Mouse (Mus musculus) MEL (cell line): ENCODE data around the gene Rgs12. TPM values are rescaled to one million over a fixed set of nuclear protein-coding genes. Genes with fewer than 3 reads are reported as not detected.

ENCODE experiments used
- DNase-seq: peaks from one replicate; pipeline ENCODE4 v3.0.0; 2011; ENCODE audit warnings: low read depth, low spot score
- H3K27ac ChIP-seq: 2 replicates; pipeline ENCODE4 v1.5.1; 2012; ENCODE audit warnings: low read depth, mild to moderate bottlenecking, control low read depth, low read length, moderate library complexity; ENCODE audit not compliant: control insufficient read depth
- H3K27me3 ChIP-seq, 2 experiments: fragments of 150-350 bp in 1 of 2; sonication (generic) in 1 of 2; 2 replicates each; pipeline ENCODE4 v1.6.1; 2012; ENCODE audit warnings: low read length in 2 of 2, mild to moderate bottlenecking in 2 of 2, improper control_type of control experiment in 1 of 2, moderate library complexity in 1 of 2; ENCODE audit not compliant: insufficient read depth in 2 of 2, control insufficient read depth in 1 of 2
- H3K36me3 ChIP-seq, 2 experiments: 2 replicates each; pipeline ENCODE4 v1.6.1; 2012 to 2014; ENCODE audit warnings: low read length in 2 of 2, improper control_type of control experiment in 1 of 2, inconsistent platforms in 1 of 2, mild to moderate bottlenecking in 1 of 2; ENCODE audit not compliant: insufficient read depth in 2 of 2, control insufficient read depth in 1 of 2
- H3K4me1 ChIP-seq, 2 experiments: fragments of 150-350 bp in 1 of 2; sonication (generic) in 1 of 2; 2 replicates each; pipeline ENCODE4 v1.6.1; 2012; ENCODE audit warnings: low read length in 2 of 2, improper control_type of control experiment in 1 of 2, mild to moderate bottlenecking in 1 of 2; ENCODE audit not compliant: insufficient read depth in 2 of 2, control insufficient read depth in 1 of 2
- H3K4me3 ChIP-seq, 2 experiments: fragments of 150-350 bp in 1 of 2; sonication (generic) in 1 of 2; 2 replicates each; pipeline ENCODE4 v1.5.1; 2012; ENCODE audit warnings: low read depth in 2 of 2, low read length in 2 of 2, mild to moderate bottlenecking in 2 of 2, moderate library complexity in 2 of 2, control low read depth in 1 of 2, improper control_type of control experiment in 1 of 2; ENCODE audit not compliant: control insufficient read depth in 1 of 2, insufficient read depth in 1 of 2
- H3K79me2 ChIP-seq: 2 replicates; pipeline ENCODE4 v1.6.1; 2012; ENCODE audit warnings: mild to moderate bottlenecking, low read length, moderate library complexity; ENCODE audit not compliant: control insufficient read depth, poor library complexity, insufficient read depth
- H3K9ac ChIP-seq: 2 replicates; pipeline ENCODE4 v1.6.1; 2012; ENCODE audit warnings: low read depth, mild to moderate bottlenecking, control low read depth, low read length, moderate library complexity; ENCODE audit not compliant: control insufficient read depth, poor library complexity, severe bottlenecking
- H3K9me3 ChIP-seq: fragments of 150-350 bp; sonication (generic); replicated peaks from 2 replicates; pipeline ENCODE4 v1.6.1; 2012; ENCODE audit warnings: mild to moderate bottlenecking, low read length, improper control_type of control experiment, moderate library complexity; ENCODE audit not compliant: insufficient read depth
- BHLHE40 ChIP-seq: IDR thresholded peaks from 2 replicates; pipeline ENCODE4 v1.6.1; 2012; ENCODE audit warnings: low read depth, mild to moderate bottlenecking, inconsistent platforms, low read length, improper control_type of control experiment, borderline replicate concordance
- CHD2 ChIP-seq: IDR thresholded peaks from 2 replicates; pipeline ENCODE4 v1.6.1; 2011; ENCODE audit warnings: low read length, improper control_type of control experiment
- CTCF ChIP-seq, 3 experiments: IDR thresholded peaks in 2 of 3; conservative IDR thresholded peaks in 1 of 3; 2 replicates each; pipeline ENCODE4 v1.5.1; 2011 to 2012; ENCODE audit warnings: low read length in 3 of 3, low read depth in 2 of 3, mild to moderate bottlenecking in 2 of 3, improper control_type of control experiment in 1 of 3, inconsistent platforms in 1 of 3, mixed read lengths in 1 of 3, moderate library complexity in 1 of 3; ENCODE audit not compliant: control insufficient read depth in 1 of 3, insufficient read depth in 1 of 3, poor library complexity in 1 of 3, severe bottlenecking in 1 of 3
- ELF1 ChIP-seq: IDR thresholded peaks from 2 replicates; pipeline ENCODE4 v1.6.1; 2014; ENCODE audit warnings: low read depth, mild to moderate bottlenecking, inconsistent platforms, low read length, improper control_type of control experiment, moderate library complexity
- EP300 ChIP-seq, 2 experiments: IDR thresholded peaks; 2 replicates each; pipeline ENCODE4 v1.6.1; 2011; ENCODE audit warnings: improper control_type of control experiment in 2 of 2, low read length in 2 of 2, low read depth in 1 of 2, mild to moderate bottlenecking in 1 of 2
- ETS1 ChIP-seq: IDR thresholded peaks from 2 replicates; pipeline ENCODE4 v1.6.1; 2012; ENCODE audit warnings: low read depth, mild to moderate bottlenecking, inconsistent platforms, low read length, improper control_type of control experiment, moderate library complexity
- GATA1 ChIP-seq: IDR thresholded peaks from 2 replicates; pipeline ENCODE4 v1.6.1; 2011; ENCODE audit warnings: low read depth, low read length, improper control_type of control experiment
- HCFC1 ChIP-seq: IDR thresholded peaks from 2 replicates; pipeline ENCODE4 v1.6.1; 2012; ENCODE audit warnings: low read depth, mild to moderate bottlenecking, inconsistent platforms, low read length, improper control_type of control experiment, moderate library complexity
- JUND ChIP-seq: IDR thresholded peaks from 2 replicates; pipeline ENCODE4 v1.6.1; 2011; ENCODE audit warnings: low read depth, mild to moderate bottlenecking, improper control_type of control experiment, low read length
- MAFK ChIP-seq: IDR thresholded peaks from 2 replicates; pipeline ENCODE4 v1.6.1; 2011; ENCODE audit warnings: low read depth, mild to moderate bottlenecking, low read length, improper control_type of control experiment, borderline replicate concordance
- MXI1 ChIP-seq: IDR thresholded peaks from 2 replicates; pipeline ENCODE4 v1.6.1; 2011; ENCODE audit warnings: mild to moderate bottlenecking, low read depth, low read length, improper control_type of control experiment
- MYC ChIP-seq: IDR thresholded peaks from 2 replicates; pipeline ENCODE4 v1.6.1; 2011; ENCODE audit warnings: low read depth, mild to moderate bottlenecking, low read length, improper control_type of control experiment, moderate library complexity
- NELFE ChIP-seq: IDR thresholded peaks from 2 replicates; pipeline ENCODE4 v1.6.1; 2011; ENCODE audit warnings: low read depth, low read length, improper control_type of control experiment
- NRF1 ChIP-seq: IDR thresholded peaks from 2 replicates; pipeline ENCODE4 v1.6.1; 2014; ENCODE audit warnings: low read depth, mild to moderate bottlenecking, inconsistent platforms, low read length, improper control_type of control experiment, moderate library complexity; ENCODE audit not compliant: poor library complexity, insufficient read depth, severe bottlenecking
- POLR2AphosphoS5 ChIP-seq: IDR thresholded peaks from 2 replicates; pipeline ENCODE4 v1.6.1; 2012; ENCODE audit warnings: low read depth, borderline replicate concordance, mild to moderate bottlenecking, inconsistent platforms, low read length, moderate library complexity, mixed read lengths
- SIN3A ChIP-seq: IDR thresholded peaks from 2 replicates; pipeline ENCODE4 v1.6.1; 2012; ENCODE audit warnings: low read length, improper control_type of control experiment, inconsistent platforms
- SMC3 ChIP-seq: IDR thresholded peaks from 2 replicates; pipeline ENCODE4 v1.6.1; 2011; ENCODE audit warnings: low read depth, low read length, improper control_type of control experiment
- USF1 ChIP-seq: IDR thresholded peaks from 2 replicates; pipeline ENCODE4 v1.6.1; 2014; ENCODE audit warnings: low read depth, mild to moderate bottlenecking, inconsistent platforms, low read length, improper control_type of control experiment, moderate library complexity
- USF2 ChIP-seq, 2 experiments: IDR thresholded peaks; 2 replicates each; pipeline ENCODE4 v1.6.1; 2011 to 2012; ENCODE audit warnings: improper control_type of control experiment in 2 of 2, low read length in 2 of 2, borderline replicate concordance in 1 of 2, inconsistent platforms in 1 of 2, low read depth in 1 of 2, mild to moderate bottlenecking in 1 of 2; ENCODE audit not compliant: insufficient read depth in 1 of 2
- ZC3H11A ChIP-seq: IDR thresholded peaks from 2 replicates; pipeline ENCODE4 v1.6.1; 2012; ENCODE audit warnings: low read depth, mild to moderate bottlenecking, inconsistent platforms, low read length, improper control_type of control experiment
- ZKSCAN1 ChIP-seq: IDR thresholded peaks from 2 replicates; pipeline ENCODE4 v1.6.1; 2012; ENCODE audit warnings: low read depth, mild to moderate bottlenecking, inconsistent platforms, low read length, improper control_type of control experiment, moderate library complexity
- ZNF384 ChIP-seq: IDR thresholded peaks from 2 replicates; pipeline ENCODE4 v1.6.1; 2012; ENCODE audit warnings: low read depth, mild to moderate bottlenecking, inconsistent platforms, low read length, improper control_type of control experiment
- polyA plus RNA-seq, 2 experiments: library from polyadenylated mRNA; stranded (reverse) in 1 of 2; unstranded in 1 of 2; fragments of >175 nt in 1 of 2; fragments of >200 nt in 1 of 2; gene quantifications; 2 replicates each; pipeline versions ENCODE4 v1.2.1 to v1.2.4; 2012; ENCODE audit warnings: low replicate concordance in 2 of 2, low read depth in 1 of 2; ENCODE audit not compliant: insufficient read length in 2 of 2, insufficient read depth in 1 of 2, missing spikeins in 1 of 2
- total RNA-seq: library from RNA; depleted of rRNA; stranded (reverse); fragments of 300-350 nt; gene quantifications from 2 replicates; pipeline ENCODE4 v1.2.3, GENCODE M21; 2012

Gene Rgs12
- total and polyA plus RNA-seq, 3 experiments = 11.9 to 15.4 TPM; not detected in 1

GRCm38 (mm10) chr5:34951161-34951834, 2.1 kb downstream of the Rgs12 start:
- H3K79me2 ChIP-seq = peaks cover 6% of the 10 kb centered on the region
- H3K9me3 ChIP-seq = no peaks in the 10 kb centered on the region
- H3K4me3 ChIP-seq = no peak overlapping the region
- H3K27me3 ChIP-seq = no peaks in the 10 kb centered on the region
- H3K9ac ChIP-seq = no peak overlapping the region
- H3K27ac ChIP-seq = no peak overlapping the region
- TF ChIP-seq USF2 (IDR thresholded peaks at IDR 0.05; ENCODE audit: borderline replicate concordance in 1 of 2, insufficient read depth in 1 of 2, low read depth in 1 of 2, low read length in 2 of 2) (no peak), BHLHE40 (no peak), ETS1 (no peak), SMC3 (no peak), SIN3A (no peak), NELFE (no peak), ZC3H11A (no peak), MYC (no peak), JUND (no peak), CTCF (IDR thresholded peaks at IDR 0.05 in 2 of 3, conservative IDR thresholded peaks at IDR 0.05 in 1 of 3; ENCODE audit: control insufficient read depth in 1 of 3, insufficient read depth in 1 of 3, low read depth in 2 of 3, low read length in 3 of 3, poor library complexity in 1 of 3, severe bottlenecking in 1 of 3) (no peak)
- peaks cover 22 to 26% of the 10 kb centered on the region in 2 experiments for H3K4me1 ChIP-seq
- DNase-seq = no peak
- H3K36me3 ChIP-seq = peaks cover 0 to 15% of the 10 kb centered on the region in 2 experiments; a peak in 2 of 4 replicates

DNA sequence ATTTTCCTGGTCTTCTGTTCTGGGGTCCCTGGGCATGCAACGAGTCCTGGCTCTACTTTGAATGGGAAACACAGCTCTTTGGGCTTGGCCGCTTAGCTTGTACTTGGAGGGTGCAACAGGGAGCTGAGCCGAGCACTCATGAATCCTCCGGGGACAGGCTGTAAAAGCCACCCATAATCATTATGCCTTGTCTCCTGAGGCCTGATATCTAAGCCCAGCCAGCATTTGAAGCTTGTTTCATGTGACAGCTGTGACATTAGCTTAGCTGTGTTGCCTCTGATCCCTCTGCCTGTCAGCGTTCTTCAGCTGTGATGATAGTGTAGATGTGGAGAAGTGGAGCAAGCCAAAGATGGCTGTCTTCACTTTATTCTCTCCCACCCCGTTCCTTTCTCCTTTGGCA, 5.3 kb downstream of the Rgs12 start:
- Histone ChIP-seq H3K9ac (no peak overlapping the region), H3K79me2 (peaks cover 4% of the 10 kb centered on the region), H3K36me3 (peaks cover 0 to 14% of the 10 kb centered on the region in 2 experiments; a peak in 2 of 4 replicates), H3K9me3 (no peaks in the 10 kb centered on the region), H3K4me1 (peaks cover 28 to 30% of the 10 kb centered on the region in 2 experiments), H3K4me3 (no peak overlapping the region), H3K27me3 (no peaks in the 10 kb centered on the region), H3K27ac (no peak overlapping the region)
- peak; percentile 34 for DNase-seq
- peak in 1 of 2 experiments; percentile 14; a peak in 1 of 4 replicates for TF ChIP-seq EP300 (IDR thresholded peaks at IDR 0.05; ENCODE audit: low read depth in 1 of 2, low read length in 2 of 2)
- peak; percentile 56 for TF ChIP-seq SIN3A
- TF ChIP-seq GATA1 = no peak
- peak; percentile 57; the same call in 1 of the 2 replicates for TF ChIP-seq MXI1
- TF ChIP-seq ETS1 = peak; percentile 50; the same call in 1 of the 2 replicates

- no peak overlapping the region for H3K9ac ChIP-seq
- TF ChIP-seq NELFE (no peak), HCFC1 (peak; percentile 49; the same call in 1 of the 2 replicates), CHD2 (no peak), POLR2AphosphoS5 (no peak), ELF1 (peak; percentile 69; the same call in 1 of the 2 replicates), ZKSCAN1 (no peak), NRF1 (peak; percentile 17; the same call in 1 of the 2 replicates), ZNF384 (no peak), USF2 (IDR thresholded peaks at IDR 0.05; ENCODE audit: borderline replicate concordance in 1 of 2, insufficient read depth in 1 of 2, low read depth in 1 of 2, low read length in 2 of 2) (no peak), USF1 (no peak), ETS1 (peak; percentile 92), CTCF (IDR thresholded peaks at IDR 0.05 in 2 of 3, conservative IDR thresholded peaks at IDR 0.05 in 1 of 3; ENCODE audit: control insufficient read depth in 1 of 3, insufficient read depth in 1 of 3, low read depth in 2 of 3, low read length in 3 of 3, poor library complexity in 1 of 3, severe bottlenecking in 1 of 3) (no peak), MAFK (peak; percentile 61; the same call in 1 of the 2 replicates), GATA1 (peak; percentile 80)
Measured at GRCm38 (mm10) chr5:34955630-34956029, 6.4 kb downstream of the Rgs12 start.

More at GRCm38 (mm10) chr5:34955630-34956029, 6.4 kb downstream of the Rgs12 start:
- no peaks in the 10 kb centered on the region for H3K9me3 ChIP-seq
- H3K79me2 ChIP-seq = no peaks in the 10 kb centered on the region
- DNase-seq = peak; percentile 97
- H3K27ac ChIP-seq = peak overlapping the region; percentile 30
- no peak overlapping the region for H3K4me3 ChIP-seq
- no peaks in the 10 kb centered on the region for H3K27me3 ChIP-seq
- peaks cover 0 to 14% of the 10 kb centered on the region in 2 experiments; a peak in 2 of 4 replicates for H3K36me3 ChIP-seq
- peaks cover 23 to 24% of the 10 kb centered on the region in 2 experiments for H3K4me1 ChIP-seq
